Mouse (Mus musculus) intestine, postnatal 0 days (tissue): ENCODE measurements around the gene Gm49366. TPM values are rescaled to one million over a fixed set of nuclear protein-coding genes. Genes with fewer than 3 reads are reported as not detected.
"Not testable (repeated sequence)": the region's sequence is repeated elsewhere in the genome, so short reads cannot be mapped to it uniquely, and the experiment has no call there.

Source experiments
- ATAC-seq: fragments of 200-750 bp; cut with Nextera tagmentation; 2 replicates; pipeline ENCODE4 v1.8.0; 2017; ENCODE audit warnings: mild to moderate bottlenecking, moderate TSS enrichment, moderate library complexity
- H3K27ac ChIP-seq: fragments of 300-500 bp; sonication (generic); 2 replicates; pipeline ENCODE4 v1.5.1; 2014; ENCODE audit warnings: mild to moderate bottlenecking, low read depth, low read length, moderate library complexity
- H3K27me3 ChIP-seq: fragments of 300-500 bp; sonication (generic); replicated peaks from 2 replicates; pipeline ENCODE4 v1.6.1; 2014; ENCODE audit warnings: low read length, mixed read lengths; ENCODE audit not compliant: control insufficient read depth, insufficient read depth
- H3K36me3 ChIP-seq: fragments of 300-500 bp; sonication (generic); 2 replicates; pipeline ENCODE4 v1.6.1; 2014; ENCODE audit warnings: mild to moderate bottlenecking, moderate library complexity; ENCODE audit not compliant: control insufficient read depth, insufficient read depth
- H3K4me1 ChIP-seq: fragments of 300-500 bp; sonication (generic); replicated peaks from 2 replicates; pipeline ENCODE4 v1.6.1; 2014; ENCODE audit warnings: antibody characterized with exemption, low read length, mixed read lengths; ENCODE audit not compliant: control insufficient read depth, insufficient read depth
- H3K4me2 ChIP-seq: fragments of 300-500 bp; sonication (generic); replicated peaks from 2 replicates; pipeline ENCODE4 v1.6.1; 2014; ENCODE audit warnings: low read depth, mild to moderate bottlenecking, moderate library complexity
- H3K4me3 ChIP-seq: fragments of 300-500 bp; sonication (generic); 2 replicates; pipeline ENCODE4 v1.5.1; 2014; ENCODE audit warnings: low read depth, low read length
- H3K9ac ChIP-seq: fragments of 300-500 bp; sonication (generic); 2 replicates; pipeline ENCODE4 v1.6.1; 2014; ENCODE audit warnings: mild to moderate bottlenecking, low read depth, low read length
- H3K9me3 ChIP-seq: fragments of 300-500 bp; sonication (generic); 2 replicates; pipeline ENCODE4 v1.6.1; 2016; ENCODE audit warnings: mixed run types; ENCODE audit not compliant: control insufficient read depth
- CTCF ChIP-seq: sonication (generic); IDR thresholded peaks from 2 replicates; pipeline ENCODE4 v1.5.1; 2016; ENCODE audit warnings: low read depth, mild to moderate bottlenecking, control low read depth, antibody characterized with exemption, moderate library complexity
- WGBS: fragments of 180-500 bp; shearing (Covaris S2); extraction: QIAGEN DNeasy Blood & Tissue Kit; methylation state at CpG from one replicate; pipeline ENCODE4 v1.1.7; 2014; 5-methylcytosine and 5-hydroxymethylcytosine counted together
- polyA plus RNA-seq: library from polyadenylated mRNA; unstranded; fragments of >200 nt; fragmentation: Nextera tagmentation; extraction: Ambion mirVana; gene quantifications from 2 replicates; pipeline ENCODE4 v1.2.1, GENCODE M21; 2015

Gm49366 gene
- not detected in 2 replicates for polyA plus RNA-seq

DNA sequence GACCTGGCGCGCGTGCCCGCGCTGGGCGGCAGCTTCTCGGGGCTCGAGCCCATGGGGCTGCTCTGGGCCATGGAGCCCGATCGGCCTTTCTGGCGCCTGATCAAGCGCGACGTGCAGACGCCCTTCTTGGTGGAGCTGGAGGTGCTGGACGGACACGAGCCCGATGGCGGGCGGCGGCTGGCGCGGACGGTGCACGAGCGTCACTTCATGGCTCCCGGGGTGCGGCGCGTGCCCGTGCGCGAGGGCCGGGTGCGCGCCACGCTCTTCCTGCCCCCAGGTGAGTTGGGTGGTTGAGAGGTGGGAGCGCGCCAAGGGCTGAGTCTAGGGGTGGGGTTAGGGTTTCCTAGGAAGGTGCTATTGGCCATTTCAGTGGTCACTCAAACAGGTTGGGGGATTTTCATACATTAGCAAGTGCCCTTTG, at the start of gene Gm49366:
Gene Gm49366, plus strand, starts transcription at position 245 of the 421 bp plus-strand sequence.
- H3K9ac ChIP-seq = peak within 1 kb of the TSS; percentile 57
- peak within 1 kb of the TSS; percentile 45 for H3K4me3 ChIP-seq
- not testable (repeated sequence) for H3K4me1 ChIP-seq, H3K9me3 ChIP-seq, H3K36me3 ChIP-seq, H3K27me3 ChIP-seq
- ATAC-seq = peak; percentile 70
- peak within 1 kb of the TSS; percentile 71 for H3K4me2 ChIP-seq
- 3% methylated on average over 39 of the region's 39 CpGs for WGBS
- peak within 1 kb of the TSS; percentile 87 for H3K27ac ChIP-seq

GRCm38 (mm10) chr12:83989378-83989777, 49.4 kb upstream of the Gm49366 start:
- H3K9ac ChIP-seq = no peak overlapping the region
- H3K4me1 ChIP-seq = no peaks in the 10 kb centered on the region
- no peaks in the 10 kb centered on the region for H3K9me3 ChIP-seq
- H3K36me3 ChIP-seq = peaks cover 5% of the 10 kb centered on the region; the same call in 1 of the 2 replicates
- no peak overlapping the region for H3K27ac ChIP-seq
- 88% methylated on average over 4 of the region's 4 CpGs for WGBS
- peak; percentile 53 for TF ChIP-seq CTCF
- 0 out of 2 replicates have a peak overlapping the region, but pooled peaks have one; percentile 61 for H3K4me3 ChIP-seq
- H3K27me3 ChIP-seq = no peaks in the 10 kb centered on the region
- peak overlapping the region; percentile 72; the same call in 1 of the 2 replicates for H3K4me2 ChIP-seq
- no peak for ATAC-seq

- WGBS = 70% methylated on average over 2 of the region's 2 CpGs
- H3K36me3 ChIP-seq = no peaks in the 10 kb centered on the region
- no peak overlapping the region for H3K9ac ChIP-seq
- H3K4me2 ChIP-seq = no peak overlapping the region
- no peaks in the 10 kb centered on the region for H3K9me3 ChIP-seq
- ATAC-seq = no peak
- H3K4me3 ChIP-seq = no peak overlapping the region
- TF ChIP-seq CTCF = no peak
- no peaks in the 10 kb centered on the region for H3K27me3 ChIP-seq
- no peaks in the 10 kb centered on the region for H3K4me1 ChIP-seq
- H3K27ac ChIP-seq = no peak overlapping the region
Observed at GRCm38 (mm10) chr12:83997221-83997620, 41.5 kb upstream of the Gm49366 start.

- H3K4me1 ChIP-seq = no peaks in the 10 kb centered on the region
- no peaks in the 10 kb centered on the region for H3K36me3 ChIP-seq
- H3K27me3 ChIP-seq = no peaks in the 10 kb centered on the region
- peak overlapping the region; percentile 77 for H3K27ac ChIP-seq
- H3K9ac ChIP-seq = no peak overlapping the region
- H3K4me2 ChIP-seq = no peak overlapping the region
- no peak for TF ChIP-seq CTCF
- no peak overlapping the region for H3K4me3 ChIP-seq
- ATAC-seq = peak; percentile 41
- no peaks in the 10 kb centered on the region for H3K9me3 ChIP-seq
- 42% methylated on average over 11 of the region's 11 CpGs for WGBS
Observed at GRCm38 (mm10) chr12:83998341-83999107, 40.2 kb upstream of the Gm49366 start.

DNA sequence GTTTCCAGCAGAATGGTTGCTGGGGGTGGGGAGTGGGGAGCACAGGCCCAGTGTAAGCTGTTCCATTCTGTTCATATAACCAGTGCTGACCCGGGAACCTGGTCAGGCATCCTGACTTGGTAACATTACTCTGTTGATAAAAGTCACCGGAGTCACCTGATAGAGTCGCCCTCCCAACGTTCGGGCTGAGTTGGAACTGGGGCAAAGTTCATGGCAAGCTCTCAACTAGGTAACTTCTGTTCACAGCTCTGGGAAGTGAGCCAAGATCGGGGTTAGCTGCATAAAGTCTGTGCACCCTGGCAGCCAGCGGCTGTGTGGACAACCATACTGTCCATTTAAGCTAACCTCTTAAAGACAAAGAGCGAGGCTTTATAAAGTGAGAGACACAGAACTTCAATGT, 39.5 kb upstream of the Gm49366 start:
- H3K27me3 ChIP-seq, H3K36me3 ChIP-seq, H3K4me2 ChIP-seq, H3K4me1 ChIP-seq, H3K4me3 ChIP-seq, H3K9me3 ChIP-seq, H3K9ac ChIP-seq: not testable (repeated sequence)
- WGBS = 30% methylated on average over 8 of the region's 8 CpGs
- peak; percentile 87 for ATAC-seq
- peak overlapping the region; percentile 77 for H3K27ac ChIP-seq

DNA sequence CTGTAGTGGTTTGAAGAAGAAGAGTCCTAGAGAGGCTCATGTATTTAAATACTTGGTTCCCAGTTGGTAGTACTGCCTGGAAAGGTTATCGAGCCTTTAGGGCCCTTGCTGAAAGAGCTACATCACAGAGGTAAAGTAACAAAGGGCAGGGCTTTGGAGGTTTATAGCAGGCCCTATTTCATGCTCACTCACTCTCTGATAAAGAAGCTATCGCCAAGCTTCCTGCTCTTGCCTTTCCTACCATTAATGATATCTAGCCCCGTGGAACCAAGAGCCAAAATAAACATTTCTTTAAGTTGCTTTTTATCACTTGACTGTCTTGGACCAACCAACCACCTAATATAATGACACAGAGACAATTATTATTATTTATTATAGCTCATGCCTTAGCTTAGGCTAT, 38.3 kb upstream of the Gm49366 start:
- peak; percentile 57 for ATAC-seq
- Histone ChIP-seq H3K4me1 (no peaks in the 10 kb centered on the region), H3K27ac (peak overlapping the region; percentile 72; the same call in 1 of the 2 replicates), H3K36me3 (no peaks in the 10 kb centered on the region), H3K9me3 (no peaks in the 10 kb centered on the region), H3K4me3 (no peak overlapping the region), H3K27me3 (no peaks in the 10 kb centered on the region), H3K4me2 (no peak overlapping the region), H3K9ac (no peak overlapping the region)
- WGBS = 29% methylated on average over 3 of the region's 3 CpGs
- TF ChIP-seq CTCF = no peak
